Mouse (Mus musculus): ENCODE results near the gene Gm21943. TPM values are rescaled to one million over a fixed set of nuclear protein-coding genes. Genes with fewer than 3 reads are reported as not detected.
"Not testable (repeated sequence)": the region's sequence is repeated elsewhere in the genome, so short reads cannot be mapped to it uniquely, and the experiment has no call there.

Gm21943 gene
- not detected in 2 replicates for total RNA-seq (2014; fragmentation: Nextera tagmentation)
- not detected in 2 replicates for total RNA-seq (2017)
- not detected in 2 replicates for polyA plus RNA-seq (2012)

DNA sequence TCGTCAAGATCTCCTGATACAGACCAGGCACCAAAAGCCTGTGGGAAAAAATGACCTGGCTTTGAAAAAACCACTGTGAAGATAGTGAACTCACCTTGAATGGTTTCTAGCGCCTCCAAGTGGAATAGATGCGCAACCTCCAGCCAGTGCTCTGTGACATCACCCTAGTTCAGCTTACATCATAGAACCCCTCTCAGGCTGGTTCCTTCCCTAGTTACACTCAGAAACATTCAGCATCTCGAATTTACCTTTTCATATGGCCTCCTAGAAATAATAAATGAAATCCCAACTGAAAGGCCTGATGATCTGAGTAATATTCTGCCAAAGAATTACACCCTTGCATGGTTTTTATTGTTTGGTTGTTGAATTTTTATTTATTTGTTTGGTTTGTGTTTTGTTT is at the start of gene Gm21943:
Gene Gm21943 (minus strand): TSS at position 101 of the 400 bp plus-strand sequence.
- not testable (repeated sequence) for DNase-seq (ENCODE audit: low spot score); H3K9me3 ChIP-seq (replicated peaks); H3K36me3 ChIP-seq (replicated peaks); H3K4me3 ChIP-seq (ENCODE audit: low read depth, low read length); H3K27me3 ChIP-seq (ENCODE audit: insufficient read depth, low read length); ATAC-seq (ENCODE audit: extremely low read depth, insufficient number of reproducible peaks, low FRiP score, poor library complexity, severe bottlenecking); H3K4me1 ChIP-seq (ENCODE audit: insufficient read depth, low read depth, low read length)

Other genes starting within 250 kb of the Gm21943 start
- not detected in 2 replicates for gene Gm28961, start 172.0 kb upstream of the Gm21943 start, total RNA-seq (2014; fragmentation: Nextera tagmentation)
- gene Gm28961, start 172.0 kb upstream of the Gm21943 start, total RNA-seq (2017): not detected in 2 replicates
- not detected in 2 replicates for gene Gm28961, start 172.0 kb upstream of the Gm21943 start, polyA plus RNA-seq (2012)